ENCODE assay signal across 21 mouse cellular contexts in genomic region chr3:18743474-18743873, GRCm38 (mm10).
DNase-seq lines count a peak whose midpoint lies in the region; ATAC-seq and TF ChIP-seq lines count a peak whose summit lies in the region.
"Had no signal": no experiment of that assay in that cellular context is flagged by ENCODE, and none has a peak within 500 bp of the region (broad histone marks: within the 10 kb centered on the region; RNA-seq: fewer than 3 reads in every experiment).

No protein-coding gene starts in this region.

- H3K36me3 ChIP-seq in hindbrain, embryonic 16.5 days (ENCODE audit: control insufficient read depth, insufficient read depth, low read length) = no peaks in the 10 kb centered on the region
- no peaks in the 10 kb centered on the region for H3K36me3 ChIP-seq in hindbrain, postnatal 0 days (ENCODE audit: insufficient read depth, low read length)
- no peaks in the 10 kb centered on the region for H3K36me3 ChIP-seq in lung, embryonic 14.5 days (ENCODE audit: insufficient read depth)
- H3K36me3 ChIP-seq in forebrain, postnatal 0 days (ENCODE audit: insufficient read depth) = no peaks in the 10 kb centered on the region
- H3K36me3 ChIP-seq: embryonic facial prominence, embryonic 13.5 days; G1E; heart, embryonic 10.5 days; hindbrain, embryonic 13.5 days had no signal

- no peak overlapping the region for H3K4me3 ChIP-seq in hindbrain, embryonic 16.5 days (ENCODE audit: low read length)
- H3K4me3 ChIP-seq in hindbrain, postnatal 0 days (ENCODE audit: low read length) = no peak overlapping the region
- H3K4me3 ChIP-seq in lung, embryonic 14.5 days (ENCODE audit: low read depth, low read length) = no peak overlapping the region
- no peak overlapping the region for H3K4me3 ChIP-seq in forebrain, postnatal 0 days (ENCODE audit: low read depth, low read length)
- H3K4me3 ChIP-seq: embryonic facial prominence, embryonic 13.5 days; heart, embryonic 10.5 days; hindbrain, embryonic 13.5 days had no signal

- ATAC-seq in hindbrain, embryonic 16.5 days = peak; percentile 54; the same call in 1 of the 2 replicates
- no peak for ATAC-seq in hindbrain, postnatal 0 days
- ATAC-seq in lung, embryonic 14.5 days (ENCODE audit: insufficient read depth) = peak; percentile 65; the same call in 1 of the 2 replicates
- ATAC-seq in forebrain, postnatal 0 days = peak; percentile 47
- ATAC-seq: CD4-positive, CD25-positive, alpha-beta regulatory T cell, adult 4 months had no signal

- WGBS in hindbrain, embryonic 16.5 days = 64% methylated on average over 2 of the region's 2 CpGs
- WGBS in hindbrain, postnatal 0 days = 59% methylated on average over 2 of the region's 2 CpGs
- 56% methylated on average over 2 of the region's 2 CpGs for WGBS in lung, embryonic 14.5 days
- 63% methylated on average over 2 of the region's 2 CpGs for WGBS in forebrain, postnatal 0 days

- no peak overlapping the region for H3K27ac ChIP-seq in hindbrain, embryonic 16.5 days (ENCODE audit: low read depth, low read length)
- H3K27ac ChIP-seq in hindbrain, postnatal 0 days = no peak overlapping the region
- no peak overlapping the region for H3K27ac ChIP-seq in lung, embryonic 14.5 days (ENCODE audit: low read depth)
- H3K27ac ChIP-seq in forebrain, postnatal 0 days (ENCODE audit: low read depth, low read length) = no peak overlapping the region
- H3K27ac ChIP-seq: embryonic facial prominence, embryonic 13.5 days; heart, embryonic 10.5 days; hindbrain, embryonic 13.5 days had no signal

- H3K9ac ChIP-seq in hindbrain, embryonic 16.5 days (ENCODE audit: low read depth, low read length) = no peak overlapping the region
- no peak overlapping the region for H3K9ac ChIP-seq in hindbrain, postnatal 0 days (replicated peaks; ENCODE audit: low read length)
- no peak overlapping the region for H3K9ac ChIP-seq in lung, embryonic 14.5 days
- no peak overlapping the region for H3K9ac ChIP-seq in forebrain, postnatal 0 days
- H3K9ac ChIP-seq: embryonic facial prominence, embryonic 13.5 days; hindbrain, embryonic 13.5 days had no signal

- no peaks in the 10 kb centered on the region for H3K27me3 ChIP-seq in hindbrain, embryonic 16.5 days (replicated peaks; ENCODE audit: control insufficient read depth, insufficient read depth, low read length)
- no peaks in the 10 kb centered on the region for H3K27me3 ChIP-seq in hindbrain, postnatal 0 days (ENCODE audit: insufficient read depth, low read length)
- H3K27me3 ChIP-seq in lung, embryonic 14.5 days (ENCODE audit: insufficient read depth, low read length) = no peaks in the 10 kb centered on the region
- H3K27me3 ChIP-seq in forebrain, postnatal 0 days (ENCODE audit: insufficient read depth, low read length) = no peaks in the 10 kb centered on the region
- H3K27me3 ChIP-seq: embryonic facial prominence, embryonic 13.5 days; hindbrain, embryonic 13.5 days had no signal

- no peak for TF ChIP-seq CTCF in hindbrain, postnatal 0 days (IDR thresholded peaks at IDR 0.05; ENCODE audit: low read depth)
- TF ChIP-seq CTCF in lung, embryonic 14.5 days (IDR thresholded peaks at IDR 0.05; ENCODE audit: low read depth) = no peak
- no peak for TF ChIP-seq CTCF in forebrain, postnatal 0 days (IDR thresholded peaks at IDR 0.05; ENCODE audit: low read depth)

- no peak overlapping the region for H3K4me2 ChIP-seq in hindbrain, embryonic 16.5 days (ENCODE audit: low read length)
- H3K4me2 ChIP-seq in hindbrain, postnatal 0 days (ENCODE audit: low read depth, low read length) = no peak overlapping the region
- H3K4me2 ChIP-seq in lung, embryonic 14.5 days = no peak overlapping the region
- H3K4me2 ChIP-seq in forebrain, postnatal 0 days (ENCODE audit: low read depth) = no peak overlapping the region
- H3K4me2 ChIP-seq: embryonic facial prominence, embryonic 13.5 days; hindbrain, embryonic 13.5 days had no signal

- H3K9me3 ChIP-seq in hindbrain, embryonic 16.5 days (ENCODE audit: control insufficient read depth, low read length) = no peaks in the 10 kb centered on the region
- no peaks in the 10 kb centered on the region for H3K9me3 ChIP-seq in hindbrain, postnatal 0 days (ENCODE audit: low read length)
- H3K9me3 ChIP-seq in lung, embryonic 14.5 days (ENCODE audit: low read depth, low read length) = no peaks in the 10 kb centered on the region
- H3K9me3 ChIP-seq in forebrain, postnatal 0 days (ENCODE audit: low read length) = no peaks in the 10 kb centered on the region
- H3K9me3 ChIP-seq: embryonic facial prominence, embryonic 13.5 days; G1E; heart, embryonic 10.5 days; hindbrain, embryonic 13.5 days had no signal

- peak; percentile 19 to 31 for DNase-seq in cerebellum, postnatal 10 days
- DNase-seq in cerebellum, adult 9-11 months = no peak
- DNase-seq in hindbrain, postnatal 0 days (ENCODE audit: low spot score) = no peak
- DNase-seq in lung, embryonic 14.5 days = peak; percentile 22
- DNase-seq in lung, postnatal 10 days = no peak
- DNase-seq in forebrain, postnatal 0 days = no peak
- DNase-seq: adrenal gland, adult 8-10 months; adrenal gland, postnatal 36 days; B cell, adult 2 months; cerebellum, adult 11 months; cerebellum, adult 8-10 months; cerebellum, postnatal 36 days; gastrocnemius, postnatal 10 days; heart, adult 18-20 months; heart, postnatal 10 days had no signal

- no peaks in the 10 kb centered on the region for H3K4me1 ChIP-seq in hindbrain, embryonic 16.5 days (ENCODE audit: control insufficient read depth, insufficient read depth, low read depth, low read length)
- H3K4me1 ChIP-seq in hindbrain, postnatal 0 days (ENCODE audit: insufficient read depth, low read length) = no peaks in the 10 kb centered on the region
- H3K4me1 ChIP-seq in lung, embryonic 14.5 days (ENCODE audit: insufficient read depth) = no peaks in the 10 kb centered on the region
- H3K4me1 ChIP-seq in forebrain, postnatal 0 days (ENCODE audit: insufficient read depth) = no peaks in the 10 kb centered on the region
- H3K4me1 ChIP-seq: embryonic facial prominence, embryonic 13.5 days; heart, embryonic 10.5 days; hindbrain, embryonic 13.5 days had no signal

Comparison
In these comparisons a context has a peak if more than half of its experiments do, and no peak if none do; other contexts are left out.
1. DNase-seq: peak in cerebellum, postnatal 10 days (2 of 2) and lung, embryonic 14.5 days (single experiment); none in cerebellum, adult 9-11 months (single experiment), hindbrain, postnatal 0 days (single experiment), lung, postnatal 10 days (single experiment) and forebrain, postnatal 0 days (single experiment).